Mouse (Mus musculus): ENCODE measurements at regions not wholly inside any gene's neighbourhood (a gene's known extent, or its start where the extent isn't known, plus 50 kb on each side); places are given as distances from the start of the nearest gene placed in this dataset.

DNA sequence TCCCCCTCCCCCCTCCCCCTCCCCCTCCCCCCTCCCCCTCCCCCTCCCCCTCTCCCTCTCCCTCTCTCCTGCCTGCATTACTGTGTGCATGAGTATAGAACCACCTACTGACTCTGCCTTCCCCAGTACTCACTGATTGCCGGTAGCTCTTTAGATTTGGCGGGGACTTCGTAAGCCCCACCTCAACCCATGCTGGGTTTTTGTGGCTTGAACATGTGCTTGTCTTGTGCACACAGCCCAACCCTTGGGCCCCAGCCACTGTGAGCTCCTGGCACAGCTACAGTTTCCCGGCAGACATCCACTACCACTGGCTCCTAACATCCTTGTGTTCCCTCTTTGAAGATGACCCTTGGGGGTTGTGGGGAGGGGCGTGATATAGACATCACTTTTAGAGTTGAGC, 87.4 kb upstream of the Cdh4 start:
- TF ChIP-seq CTCF (IDR thresholded peaks at IDR 0.05; ENCODE audit: extremely low read depth, insufficient read depth, low read length) (no peak), POLR2A (IDR thresholded peaks at IDR 0.05; ENCODE audit: extremely low read depth, insufficient read depth, low read length) (no peak)
